Mouse (Mus musculus) spleen, adult 2 months (tissue): ENCODE results near the gene Shld2.

Experiments
- CTCF ChIP-seq: fragments of 200-500 bp; IDR thresholded peaks from 2 replicates; pipeline ENCODE4 v1.5.1; 2011; ENCODE audit warnings: mild to moderate bottlenecking, inconsistent platforms; ENCODE audit not compliant: insufficient read depth, insufficient read length, insufficient replicate concordance; ENCODE audit errors: extremely low read depth
- POLR2A ChIP-seq: fragments of 200-500 bp; IDR thresholded peaks from 2 replicates; pipeline ENCODE4 v1.6.1; 2011; ENCODE audit warnings: low read depth, low read length, inconsistent platforms

DNA sequence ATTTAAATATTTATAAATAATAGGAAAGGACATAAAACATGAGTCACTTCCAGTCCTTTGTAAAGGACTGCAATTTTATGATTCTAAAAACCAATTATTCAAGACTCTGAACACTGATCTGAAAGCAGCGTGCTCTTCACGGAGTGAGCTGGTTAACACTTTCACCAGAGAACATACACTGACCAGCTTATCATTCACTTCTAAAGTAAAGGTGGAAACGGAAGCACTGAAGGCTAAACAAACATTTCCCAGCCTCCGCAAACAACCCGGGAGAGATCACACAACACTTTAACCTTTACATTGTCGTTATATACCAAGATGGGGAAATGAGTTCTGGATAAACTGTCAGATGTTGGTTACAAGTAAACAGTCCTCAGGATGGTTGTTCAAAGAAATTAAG, 69.6 kb downstream of the Shld2 start:
- no peak for TF ChIP-seq CTCF
- no peak for TF ChIP-seq POLR2A
